Mouse (Mus musculus): ENCODE measurements at regions not wholly inside any gene's neighbourhood (a gene's known extent, or its start where the extent isn't known, plus 50 kb on each side); places are given as distances from the start of the nearest gene placed in this dataset.

DNA sequence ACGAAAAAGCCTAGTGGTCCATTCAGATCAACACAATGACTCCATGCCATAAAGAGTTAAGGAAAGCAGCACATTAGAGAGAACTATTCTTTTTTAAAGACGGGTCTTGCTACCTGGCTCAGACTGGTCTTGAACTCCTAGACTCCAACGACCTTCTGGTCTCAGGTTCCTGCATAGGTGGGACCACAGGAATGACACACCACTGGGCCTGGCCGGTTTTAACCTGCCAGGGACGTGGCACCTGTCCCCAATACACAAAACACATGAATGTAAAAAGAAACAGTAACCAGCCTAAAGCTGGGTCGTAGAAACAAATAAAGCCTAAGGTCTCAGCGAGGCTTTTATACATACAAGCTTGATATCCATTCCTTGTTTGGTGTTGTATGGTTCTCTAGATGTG is 67.9 kb downstream of the Hes1 start:
- TF ChIP-seq ZNF384 (IDR thresholded peaks at IDR 0.05; ENCODE audit: low read depth, low read length) (no peak), ZC3H11A (IDR thresholded peaks at IDR 0.05; ENCODE audit: borderline replicate concordance, low read depth, low read length) (no peak)

Measured in ES-E14 (cell line).